Mouse (Mus musculus) ovary, postnatal 36 days (tissue): ENCODE data around the gene Nova1.

ENCODE experiments used
- DNase-seq: peaks from one replicate; pipeline ENCODE4 v3.0.0; 2022; ENCODE audit warnings: low spot score, mixed read lengths

Nova1 gene

DNA sequence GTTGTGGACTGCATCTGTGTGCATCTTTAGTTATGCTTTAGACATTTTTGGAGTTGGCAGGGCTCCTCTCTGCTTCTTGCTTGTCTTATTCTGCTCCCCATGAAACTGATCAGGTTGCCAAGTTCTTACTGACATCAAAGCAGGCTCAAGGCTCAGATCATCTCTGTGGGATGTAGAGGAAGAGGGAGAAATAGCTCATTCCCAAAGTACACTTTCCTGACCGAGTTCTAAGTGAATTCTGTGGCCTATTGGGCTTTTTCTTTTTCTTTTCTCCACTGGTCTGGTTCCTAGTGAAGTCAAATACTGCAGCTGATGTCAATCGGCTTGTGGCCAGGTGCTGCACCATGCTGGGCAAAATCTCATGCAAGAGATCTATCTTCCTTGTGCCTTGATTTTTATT is 152.0 kb downstream of the Nova1 start:
- no peak for DNase-seq

- no peak for DNase-seq
Observed at GRCm38 (mm10) chr12:46646139-46646611, 172.6 kb downstream of the Nova1 start.

GRCm38 (mm10) chr12:46645365-46645962 is 173.3 kb downstream of the Nova1 start:
- no peak for DNase-seq
